Mouse (Mus musculus): ENCODE data around the gene Lix1l.

DNA sequence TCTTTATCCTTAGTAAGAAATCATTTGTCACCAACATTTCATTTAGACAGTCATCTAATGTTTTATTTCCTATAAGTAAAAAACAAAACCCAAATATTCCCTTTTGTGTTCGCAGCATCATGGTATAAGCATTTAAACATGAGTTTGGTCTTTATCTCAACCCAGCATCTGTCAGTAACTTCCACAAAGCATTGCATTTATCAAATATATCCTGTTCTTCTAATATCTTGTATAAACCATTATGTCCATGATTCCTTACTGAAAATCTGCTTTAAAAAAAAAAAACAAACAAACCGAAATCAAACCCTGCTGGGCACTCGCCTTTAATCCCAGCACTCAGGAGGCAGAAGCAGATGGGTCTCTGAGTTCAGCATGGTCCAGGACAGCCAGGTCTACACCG lies 5.7 kb downstream of the Lix1l start:
- TF ChIP-seq CTCF (IDR thresholded peaks at IDR 0.05; ENCODE audit: control insufficient read depth, insufficient read depth, insufficient replicate concordance, low read depth, low read length) (no peak), POLR2A (IDR thresholded peaks at IDR 0.05; ENCODE audit: control insufficient read depth, low read depth, low read length) (no peak)
